Mouse (Mus musculus): Measurements from ENCODE around the gene Slc4a10.
"Not testable (repeated sequence)": the region's sequence is repeated elsewhere in the genome, so short reads cannot be mapped to it uniquely, and the experiment has no call there.

Slc4a10 gene

DNA sequence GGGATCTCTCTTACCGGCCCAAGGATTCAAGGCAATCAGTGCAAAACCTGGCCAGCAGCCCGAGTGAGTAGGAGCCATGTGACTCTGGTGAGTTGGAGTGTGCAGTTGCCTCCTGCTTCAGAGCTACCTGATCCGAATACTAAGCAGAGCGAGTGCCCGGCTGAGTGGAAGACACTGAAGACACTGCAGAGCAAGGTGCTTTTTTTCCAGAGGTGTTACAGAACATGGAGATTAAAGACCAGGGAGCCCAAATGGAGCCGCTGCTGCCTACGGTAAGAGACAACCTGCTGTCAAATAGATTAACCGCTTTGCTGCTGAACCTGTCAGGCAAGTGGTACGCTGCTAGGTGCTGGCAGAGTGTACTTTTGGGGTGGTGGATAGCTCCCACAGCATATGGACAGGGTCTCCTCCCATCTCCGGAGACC is at the start of gene Slc4a10:
Gene Slc4a10 (plus strand): TSS at position 42 of the 425 bp plus-strand sequence.
- no peak for DNase-seq

DNA sequence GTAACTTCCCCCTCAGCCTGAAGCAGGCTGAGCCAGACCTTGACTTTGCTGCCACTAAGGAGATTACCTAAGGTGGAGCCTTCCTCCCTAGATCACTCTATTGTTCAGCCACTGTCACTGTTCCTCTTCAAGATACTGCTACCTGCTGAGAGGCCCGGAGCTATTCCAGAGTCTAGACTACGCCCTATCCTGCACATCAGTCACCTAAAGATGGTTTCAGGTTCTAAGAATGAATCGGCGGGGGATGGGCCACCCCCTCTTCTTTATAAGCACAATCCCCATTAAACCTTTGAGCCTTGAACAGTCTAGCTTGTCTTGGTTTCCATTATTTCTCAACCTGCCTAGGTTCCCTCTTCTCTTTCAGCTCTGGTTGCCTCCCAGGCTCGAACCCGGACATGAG is 45.0 kb upstream of the Slc4a10 start:
- not testable (repeated sequence) for DNase-seq

DNA sequence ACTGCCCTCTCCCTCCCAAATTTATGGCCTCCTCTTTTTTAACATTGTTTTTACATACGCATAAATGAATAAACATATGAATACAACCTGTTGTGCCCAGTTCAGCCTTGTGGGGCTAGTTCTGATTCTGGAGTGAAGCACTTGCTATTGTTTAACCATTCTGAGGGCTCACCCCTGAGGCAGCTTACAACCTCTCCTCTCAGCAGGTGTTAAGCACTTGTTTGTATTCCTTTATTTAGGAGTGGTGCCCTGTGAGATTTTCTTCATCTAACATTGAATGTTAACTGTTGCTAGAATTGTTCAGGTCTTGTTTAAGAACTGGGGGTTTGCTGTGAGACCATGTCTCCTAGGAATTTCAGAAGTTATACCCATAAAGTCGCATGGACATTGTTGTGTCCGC is 28.1 kb upstream of the Slc4a10 start:
- DNase-seq, result no peak

DNA sequence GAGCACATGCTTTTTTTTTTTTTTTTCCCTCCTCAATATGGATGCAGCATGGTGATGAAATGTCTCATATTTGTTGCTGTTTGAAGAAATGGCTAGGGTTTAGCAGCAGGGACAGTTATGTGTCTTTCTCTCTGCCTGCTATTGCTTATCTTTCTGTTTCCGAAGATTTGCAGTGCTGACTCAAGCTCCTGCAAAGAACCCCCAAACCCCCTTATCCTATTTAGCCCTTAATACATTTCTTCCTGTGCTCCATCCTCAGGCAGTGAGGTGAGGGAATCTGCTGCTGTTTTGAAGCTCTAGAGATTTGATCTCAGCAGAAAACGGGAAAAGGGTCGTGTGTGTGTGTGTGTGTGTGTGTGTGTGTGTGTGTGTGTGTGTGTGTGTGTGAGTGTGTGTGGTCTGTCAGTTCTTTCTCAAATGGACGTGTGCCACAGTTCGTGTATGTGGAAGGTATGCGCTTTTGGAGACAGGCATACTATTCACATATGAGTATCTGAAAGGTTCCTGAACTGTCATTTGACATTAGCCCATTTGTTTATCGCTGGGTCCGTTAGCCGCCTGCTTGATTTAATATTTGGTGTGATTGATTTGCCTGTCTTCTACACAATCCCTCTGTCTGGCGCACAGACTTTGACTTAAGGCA is 720 bp downstream of the Slc4a10 start:
- no peak for DNase-seq

DNA sequence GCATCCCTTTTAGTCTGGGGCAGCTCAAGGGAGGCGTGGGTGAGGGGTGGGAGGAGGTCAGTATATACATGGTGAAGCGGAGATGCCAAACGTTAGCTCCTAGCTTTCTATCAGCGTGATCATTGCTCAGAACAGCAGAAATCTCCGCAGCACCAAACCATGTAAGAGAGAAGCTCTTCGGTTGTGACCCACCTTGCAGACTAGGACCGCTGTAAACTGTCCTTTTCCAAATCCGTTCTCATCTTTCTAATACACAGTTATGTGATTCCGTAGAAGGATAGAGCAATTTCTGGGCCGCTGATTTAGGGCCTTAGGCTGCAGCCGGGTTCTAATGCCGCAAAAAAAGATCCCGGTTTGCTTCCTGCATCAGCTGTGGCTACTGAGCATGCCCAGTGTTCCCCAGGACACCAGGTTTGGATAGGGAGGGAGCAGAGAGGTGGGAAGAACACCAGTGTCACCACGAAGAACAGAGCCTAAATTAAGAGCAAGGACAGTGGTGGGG is 1.3 kb downstream of the Slc4a10 start:
- no peak for DNase-seq

DNA sequence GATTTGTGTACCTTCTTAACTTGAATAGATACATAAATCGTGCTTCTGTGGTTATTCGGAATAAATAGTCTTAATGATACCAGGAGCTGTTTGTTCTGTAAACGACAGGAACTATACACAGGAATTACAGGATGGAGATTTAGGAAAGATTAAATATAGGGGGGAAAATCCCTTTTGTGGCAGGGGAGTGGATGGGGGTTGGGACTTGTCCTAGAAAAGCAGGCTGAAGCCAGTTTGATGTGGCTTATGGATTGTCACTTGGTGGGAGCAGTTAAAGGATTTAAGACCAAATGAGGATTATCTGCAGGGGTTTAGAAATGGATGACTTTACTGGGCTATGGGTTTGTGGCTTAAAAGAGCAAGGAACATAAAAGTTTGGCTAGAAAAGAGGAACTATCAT is 1.9 kb downstream of the Slc4a10 start:
- no peak for DNase-seq

DNA sequence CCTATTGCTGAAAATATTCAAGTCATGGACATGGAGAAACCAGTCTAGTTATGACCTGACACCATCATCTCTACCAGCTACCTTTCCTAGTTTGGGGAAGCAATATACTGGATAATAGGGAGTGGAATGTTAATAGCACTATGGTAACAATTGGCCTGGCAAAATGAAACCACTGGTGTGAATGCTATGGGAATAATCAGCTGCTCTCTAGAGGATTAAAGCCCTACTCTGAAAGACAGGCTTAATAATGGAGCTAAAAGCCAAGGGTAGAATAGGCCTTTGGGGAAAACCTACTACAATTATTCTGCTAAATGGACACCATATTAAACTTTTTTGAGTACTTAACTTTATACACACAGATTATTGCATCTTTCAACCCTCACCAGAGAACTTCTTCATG is 30.2 kb downstream of the Slc4a10 start:
- DNase-seq, result no peak

DNA sequence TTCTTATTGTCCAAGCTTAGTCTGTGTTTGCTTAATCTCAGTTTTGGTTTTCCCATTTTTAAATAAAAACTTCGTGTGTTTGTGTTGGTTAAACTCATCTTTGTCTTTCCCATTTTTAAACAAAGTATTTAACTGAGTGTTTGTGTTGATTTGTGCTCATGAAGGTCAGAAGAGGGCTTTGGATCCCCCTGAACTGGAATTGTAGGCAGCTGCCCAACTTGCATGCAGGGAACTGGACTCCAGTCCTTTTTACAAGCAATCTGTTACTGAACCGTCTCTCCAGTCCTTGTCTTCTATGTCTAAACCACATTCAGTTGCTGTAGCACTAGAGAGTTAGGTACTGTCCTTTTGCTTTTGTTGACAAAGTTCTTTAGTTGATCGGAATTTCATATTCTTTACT is 41.3 kb downstream of the Slc4a10 start:
- no peak for DNase-seq

DNA sequence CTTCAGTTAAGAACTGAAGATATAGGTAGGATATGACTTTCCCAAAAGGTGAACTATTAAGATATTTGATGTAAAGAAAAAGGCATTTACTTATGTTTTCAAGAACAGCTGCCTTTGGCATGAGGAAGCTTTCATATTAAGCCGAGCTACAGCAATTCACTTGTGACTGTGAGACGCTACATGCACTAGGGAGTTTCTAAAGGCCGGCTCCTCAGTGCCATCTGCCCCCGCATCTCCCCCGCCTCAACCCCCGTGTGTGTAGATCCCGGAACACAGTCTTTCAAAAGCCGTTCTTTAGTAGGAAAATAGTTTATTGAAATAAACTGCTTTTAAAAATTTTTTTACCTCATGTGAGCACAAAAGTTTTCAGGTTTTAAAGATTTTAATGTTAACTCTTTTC is 42.5 kb downstream of the Slc4a10 start:
- DNase-seq, result no peak

DNA sequence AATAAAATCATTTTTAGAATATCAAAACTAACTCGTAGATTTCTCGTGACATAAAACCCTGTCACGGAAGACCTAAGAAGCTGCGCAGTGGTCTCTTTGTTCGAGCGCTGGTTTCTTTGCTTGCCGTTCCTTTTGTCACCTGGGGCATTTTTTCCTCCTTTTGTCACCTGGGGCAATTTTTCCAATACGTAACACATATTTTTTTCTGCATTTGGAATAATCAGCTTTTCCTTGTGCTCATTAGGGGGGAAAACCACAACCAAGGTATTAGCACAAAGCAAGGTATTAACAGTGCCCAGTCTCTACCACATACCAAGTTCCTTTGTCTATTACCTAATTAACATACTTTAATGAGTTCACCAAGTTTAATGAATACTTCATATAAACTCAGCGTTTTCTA is 42.9 kb downstream of the Slc4a10 start:
- no peak for DNase-seq

DNA sequence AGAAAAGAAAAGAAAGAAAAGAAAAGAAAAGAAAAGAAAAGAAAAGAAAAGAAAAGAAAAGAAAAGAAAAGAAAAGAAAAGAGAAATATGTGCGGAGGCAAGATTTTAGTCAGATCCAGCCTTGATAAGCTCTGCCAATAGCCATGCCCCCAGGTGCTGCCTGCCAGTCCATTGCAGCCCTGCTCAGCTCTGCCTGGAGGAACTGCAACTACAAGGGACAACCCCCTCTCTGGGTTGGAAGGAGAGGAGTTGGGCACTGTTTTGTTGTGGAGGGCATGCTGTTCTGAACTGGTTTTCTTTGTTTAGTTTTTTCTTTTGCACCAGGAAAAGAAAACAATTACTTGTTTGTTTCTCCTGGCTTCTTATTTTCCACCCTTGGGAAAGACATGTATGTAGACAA is 54.3 kb downstream of the Slc4a10 start:
- DNase-seq, result no peak

DNA sequence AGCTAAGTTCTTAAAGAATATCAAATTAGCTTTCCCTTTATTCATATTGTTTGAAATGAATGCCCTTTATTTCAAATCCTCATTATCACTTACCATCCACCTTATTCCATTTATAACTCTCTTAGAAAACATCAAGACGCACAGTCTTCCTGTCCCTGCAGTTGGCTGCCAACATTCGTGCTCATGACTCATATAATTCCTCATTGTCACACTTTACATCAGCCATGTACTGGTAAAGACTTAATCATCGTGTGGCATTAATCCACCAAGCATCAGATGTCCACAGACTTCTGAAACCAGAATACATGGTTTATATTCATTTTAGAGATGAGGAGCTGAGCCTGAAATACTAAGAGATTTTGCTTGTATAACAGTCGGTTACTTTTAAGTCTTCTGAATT is 69.1 kb downstream of the Slc4a10 start:
- no peak for DNase-seq

DNA sequence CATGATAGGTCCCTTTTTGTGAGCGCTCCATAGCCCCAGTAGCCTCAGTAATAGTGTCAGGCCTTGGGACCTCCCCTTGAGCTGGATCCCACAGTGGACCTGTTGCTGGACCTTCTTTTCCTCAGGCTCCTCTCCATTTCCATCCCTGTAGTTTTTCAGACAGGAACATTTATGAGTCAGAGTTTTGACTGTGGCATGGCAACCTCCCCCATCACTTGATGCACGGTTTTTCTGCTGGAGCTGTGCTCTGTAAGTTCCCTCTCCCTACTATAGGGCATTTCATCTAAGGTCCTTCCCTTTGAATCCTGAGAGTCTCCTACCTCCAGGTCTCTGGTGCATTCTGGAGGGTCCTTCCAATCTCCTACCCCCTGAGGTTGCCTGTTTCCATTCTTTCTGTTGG is 83.7 kb downstream of the Slc4a10 start:
- no peak for DNase-seq

DNA sequence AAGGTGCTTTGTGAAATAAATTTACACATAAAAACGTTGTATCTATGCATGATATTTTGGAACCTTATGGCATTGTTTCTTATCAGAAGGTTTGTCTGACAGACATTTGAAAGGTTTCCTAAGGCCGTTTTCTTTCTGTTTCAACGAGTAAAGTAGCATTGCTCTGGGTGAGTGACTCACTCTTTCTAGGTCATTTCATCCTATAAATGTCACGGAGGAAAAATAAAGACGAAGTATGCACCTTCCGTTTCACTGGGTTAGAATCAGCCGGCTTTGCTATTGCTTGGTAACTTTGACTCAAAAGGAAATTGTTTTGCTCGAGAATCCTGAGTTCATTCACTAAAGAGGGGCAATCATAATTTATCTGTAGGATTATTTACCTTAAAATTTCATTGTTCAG is 88.6 kb downstream of the Slc4a10 start:
- no peak for DNase-seq

DNA sequence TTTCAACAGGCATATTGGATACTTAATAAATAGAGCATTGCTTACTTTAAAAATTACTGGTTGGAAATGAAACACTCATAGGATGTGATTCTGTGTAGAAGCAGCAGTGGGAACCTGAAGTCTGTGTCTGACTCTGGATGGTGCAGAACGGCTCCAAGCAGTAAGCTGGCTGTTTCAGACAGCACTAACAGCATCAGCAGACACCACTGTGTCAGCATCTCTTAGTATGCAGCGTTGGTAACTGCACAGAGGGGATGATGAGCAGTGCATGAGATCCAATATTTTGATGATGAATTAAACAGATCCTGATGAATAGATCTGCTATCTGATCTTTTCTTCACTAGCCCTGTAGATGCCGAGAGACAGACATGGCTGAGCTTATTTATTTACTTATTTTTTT is 101.4 kb downstream of the Slc4a10 start:
- DNase-seq, result no peak

DNA sequence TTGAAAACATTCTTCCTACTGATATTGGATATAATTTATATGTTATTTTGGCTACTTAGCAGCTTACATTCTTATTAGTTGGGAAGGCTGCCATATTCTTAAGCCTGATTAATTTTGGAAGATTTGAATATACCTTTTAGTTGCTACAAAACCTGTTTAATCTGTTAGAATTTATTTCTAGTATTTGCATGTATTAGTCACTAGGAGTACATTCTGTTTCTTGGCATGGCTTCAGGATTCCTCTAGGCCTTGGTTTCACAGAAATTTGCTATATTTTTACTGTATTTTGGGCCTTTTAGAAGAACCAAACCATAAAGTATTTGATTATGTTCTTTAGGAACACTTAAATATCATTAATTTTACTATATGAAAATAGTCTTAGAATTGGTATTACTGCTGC is 103.2 kb downstream of the Slc4a10 start:
- DNase-seq, result no peak

DNA sequence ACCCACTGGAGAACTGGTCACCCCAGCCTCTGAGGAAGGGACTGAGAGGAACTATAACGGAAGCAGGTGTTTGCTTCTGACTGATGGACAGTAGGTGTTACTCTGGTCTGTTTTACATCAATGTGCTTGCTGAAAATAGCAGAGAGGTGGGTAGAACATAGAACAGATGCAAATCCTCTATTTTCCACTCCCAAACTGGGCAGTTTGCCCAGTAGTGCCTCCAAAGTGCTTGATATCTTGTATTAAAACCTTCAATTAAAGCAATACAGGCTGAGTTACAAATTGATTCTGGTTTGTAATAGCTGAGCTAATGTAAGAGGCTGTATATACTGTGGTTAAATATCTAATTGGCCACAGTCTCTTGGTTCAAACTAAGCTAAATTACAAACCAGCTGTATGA is 104.6 kb downstream of the Slc4a10 start:
- no peak for DNase-seq

DNA sequence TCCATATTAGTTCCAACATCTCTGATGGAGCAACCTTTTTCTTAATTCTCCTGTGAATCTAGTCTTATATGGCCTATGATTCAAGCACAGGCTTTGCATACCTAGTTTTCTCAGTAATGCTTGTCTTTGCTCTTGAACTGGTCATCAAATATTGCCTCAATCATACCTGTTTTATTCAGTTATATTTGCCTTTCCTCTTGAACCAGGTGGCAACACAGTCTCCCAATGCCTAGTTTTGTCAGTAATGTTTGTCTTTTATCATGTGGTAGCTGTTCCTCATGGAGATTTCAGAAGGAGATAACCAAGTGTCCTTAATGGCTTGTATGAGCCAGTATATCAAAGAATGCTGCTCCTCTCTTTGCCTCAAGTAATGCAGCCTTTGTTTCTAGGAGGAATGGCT is 163.8 kb downstream of the Slc4a10 start:
- no peak for DNase-seq

DNA sequence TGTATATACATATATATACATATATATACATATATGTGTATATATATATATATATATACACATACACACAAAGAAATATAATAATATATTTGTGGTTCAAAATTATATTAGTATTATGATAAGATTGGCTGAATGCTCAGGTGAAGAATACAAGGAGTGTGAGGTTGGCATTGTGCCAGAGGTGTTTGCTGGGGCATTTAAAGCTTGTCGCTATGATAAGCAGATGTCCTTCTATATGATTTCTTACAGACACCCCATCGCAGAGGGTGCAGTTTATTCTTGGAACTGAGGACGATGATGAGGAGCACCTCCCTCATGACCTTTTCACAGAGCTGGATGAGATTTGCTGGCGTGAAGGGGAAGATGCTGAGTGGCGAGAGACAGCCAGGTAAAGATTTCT is 164.8 kb downstream of the Slc4a10 start:
- DNase-seq, result no peak

DNA sequence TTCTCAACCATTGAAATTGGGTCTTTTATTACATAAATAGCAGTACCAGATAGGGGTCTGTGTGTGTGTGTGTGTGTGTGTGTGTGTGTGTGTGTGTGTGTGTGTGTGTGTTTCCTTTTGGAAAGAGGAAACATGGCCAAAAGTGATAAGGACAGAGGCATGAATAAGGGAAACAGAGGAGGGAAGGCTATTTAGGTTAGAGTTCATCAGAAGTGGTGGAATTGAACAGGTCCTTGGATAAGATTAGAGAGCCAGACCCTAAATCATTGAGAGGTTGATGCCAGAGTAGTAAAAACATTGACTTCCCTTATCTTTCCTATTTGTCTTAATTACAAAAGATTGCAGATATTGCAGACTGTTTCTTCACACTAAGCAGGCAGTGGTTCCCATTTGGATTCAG is 181.3 kb downstream of the Slc4a10 start:
- no peak for DNase-seq

DNA sequence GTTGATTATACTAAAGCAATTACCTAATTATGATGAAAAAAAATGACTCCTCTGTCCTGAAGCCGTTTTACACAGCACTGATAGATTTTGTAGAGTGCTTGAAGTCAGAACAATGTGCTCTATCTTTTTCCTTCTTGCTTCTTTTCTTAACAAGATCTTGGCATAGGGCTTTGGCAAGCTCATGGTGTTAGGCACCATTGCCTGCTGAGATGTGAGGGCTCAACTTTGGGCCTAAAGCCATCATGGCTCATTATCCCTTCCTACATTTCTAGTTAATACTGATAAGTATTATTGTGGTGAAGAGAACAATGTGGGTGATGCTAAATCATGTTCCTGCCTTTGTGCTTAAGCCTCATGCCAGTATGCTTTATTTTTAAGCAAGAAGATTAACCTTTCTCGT is 185.0 kb downstream of the Slc4a10 start:
- no peak for DNase-seq

DNA sequence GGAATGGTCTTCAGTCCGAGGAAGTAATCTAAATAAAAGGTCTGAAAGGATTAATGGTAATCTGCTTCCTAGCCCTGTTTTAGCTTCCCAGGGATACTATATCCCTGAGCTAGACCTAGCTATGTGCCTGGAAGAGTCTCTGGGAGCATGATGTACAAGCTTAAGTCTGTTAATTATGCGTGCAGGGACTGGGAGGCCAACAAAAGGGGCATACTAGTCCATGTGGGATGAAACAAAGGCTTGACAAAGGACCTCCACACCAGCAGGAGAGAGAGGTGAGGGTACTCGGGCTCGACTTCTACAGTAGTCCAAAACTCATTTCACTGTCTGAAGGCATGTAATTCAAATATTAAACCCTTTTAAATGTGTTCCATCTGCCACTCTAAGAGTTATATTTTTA is 197.9 kb downstream of the Slc4a10 start:
- DNase-seq, result no peak

DNA sequence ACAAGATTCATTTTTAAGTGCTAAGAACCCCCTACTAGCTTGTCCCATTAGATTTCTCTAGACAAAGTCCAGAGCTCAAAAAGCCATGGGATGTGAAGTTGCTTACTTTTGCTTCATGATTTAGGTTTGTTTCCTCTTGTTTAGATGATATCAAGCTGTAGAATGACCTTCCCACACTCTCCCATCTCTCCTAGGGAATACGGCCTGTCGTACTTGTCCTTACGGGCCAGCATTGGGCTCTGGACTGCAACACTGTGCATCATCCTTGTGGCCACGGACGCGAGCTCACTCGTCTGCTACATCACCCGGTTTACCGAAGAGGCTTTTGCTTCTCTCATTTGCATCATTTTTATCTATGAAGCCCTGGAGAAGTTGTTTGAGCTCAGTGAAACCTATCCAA is 222.2 kb downstream of the Slc4a10 start:
- DNase-seq, result no peak

DNA sequence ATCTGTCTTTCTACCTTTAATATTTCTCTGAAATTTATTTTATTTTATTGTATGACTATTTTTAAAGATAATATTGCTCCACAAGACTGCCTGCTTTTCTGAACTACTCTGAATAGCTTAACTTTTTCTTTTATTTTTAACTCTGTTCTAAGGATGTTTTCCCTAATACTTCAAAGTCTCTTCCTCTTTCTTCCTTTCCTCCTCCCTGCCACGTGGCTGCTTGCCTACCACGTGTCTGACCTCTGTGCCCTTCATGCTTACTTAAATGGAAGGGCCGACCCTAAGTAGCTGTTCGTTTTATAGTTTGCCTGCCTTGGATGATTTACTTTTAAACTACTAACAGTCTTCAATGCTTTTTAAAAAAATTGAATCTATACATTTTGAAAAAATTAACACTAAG is 225.6 kb downstream of the Slc4a10 start:
- DNase-seq, result no peak

DNA sequence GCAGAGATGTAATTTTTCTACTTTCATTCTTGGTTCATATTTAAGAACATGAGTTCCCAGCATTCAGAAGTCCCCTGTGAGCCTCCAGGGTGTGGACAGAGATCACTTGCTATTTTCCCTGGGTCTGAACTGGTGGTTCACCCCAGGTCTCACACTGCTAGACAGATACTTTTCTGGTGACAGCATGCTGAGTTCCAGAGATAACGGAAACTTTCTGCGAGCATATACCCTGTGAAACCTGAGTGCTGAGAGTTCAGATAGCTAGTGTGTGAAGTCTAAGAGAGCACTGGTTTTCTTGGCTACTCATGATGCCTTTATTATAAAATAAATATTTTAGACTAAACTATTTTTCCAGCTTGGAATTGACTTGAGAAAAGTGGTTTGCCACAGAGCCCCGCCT is 232.5 kb downstream of the Slc4a10 start:
- no peak for DNase-seq

DNA sequence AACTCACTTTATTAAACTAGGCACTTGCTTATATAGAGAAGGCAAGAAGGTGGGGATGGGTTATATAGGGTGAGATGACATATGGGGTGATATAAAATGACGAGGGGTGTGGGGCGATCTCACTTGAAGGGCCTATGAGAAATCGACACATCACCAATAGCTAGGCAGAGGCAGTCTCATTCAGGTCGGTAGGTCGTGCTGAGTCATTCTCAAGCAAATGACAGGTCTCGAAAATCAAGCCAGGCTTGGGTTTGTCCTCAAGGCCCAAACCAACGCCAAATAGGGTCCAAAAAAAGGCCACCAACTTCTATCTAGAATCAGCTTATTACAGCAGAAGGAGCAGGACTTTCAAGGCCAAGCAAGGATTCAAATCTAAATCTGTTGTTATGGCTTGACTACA is 233.5 kb downstream of the Slc4a10 start:
- no peak for DNase-seq

Data from lung, postnatal 4 days (tissue).